Mouse (Mus musculus) forebrain, embryonic 13.5 days (tissue): ENCODE measurements at regions not wholly inside any gene's neighbourhood (a gene's known extent, or its start where the extent isn't known, plus 50 kb on each side); places are given as distances from the start of the nearest gene placed in this dataset.

ENCODE experiments used
- ATAC-seq: fragments of 200-750 bp; cut with Nextera tagmentation; 2 replicates; pipeline ENCODE4 v1.8.0; 2017
- H3K27ac ChIP-seq: fragments of 300-500 bp; sonication (generic); 2 replicates; pipeline ENCODE4 v1.5.1; 2015; ENCODE audit warnings: inconsistent platforms, mild to moderate bottlenecking, moderate library complexity
- H3K27me3 ChIP-seq: fragments of 300-500 bp; sonication (generic); 2 replicates; pipeline ENCODE4 v1.6.1; 2015; ENCODE audit warnings: mild to moderate bottlenecking, inconsistent platforms
- H3K36me3 ChIP-seq: fragments of 300-500 bp; sonication (generic); 2 replicates; pipeline ENCODE4 v1.6.1; 2015; ENCODE audit warnings: mild to moderate bottlenecking, inconsistent platforms; ENCODE audit not compliant: poor library complexity, severe bottlenecking
- H3K4me1 ChIP-seq: fragments of 300-500 bp; sonication (generic); 2 replicates; pipeline ENCODE4 v1.6.1; 2015; ENCODE audit warnings: inconsistent platforms
- H3K4me2 ChIP-seq: fragments of 300-500 bp; sonication (generic); 2 replicates; pipeline ENCODE4 v1.6.1; 2015; ENCODE audit warnings: inconsistent platforms, mild to moderate bottlenecking, moderate library complexity
- H3K4me3 ChIP-seq: fragments of 300-500 bp; sonication (generic); 2 replicates; pipeline ENCODE4 v1.5.1; 2015; ENCODE audit warnings: mild to moderate bottlenecking, inconsistent platforms
- H3K9ac ChIP-seq: fragments of 300-500 bp; sonication (generic); 2 replicates; pipeline ENCODE4 v1.6.1; 2015; ENCODE audit warnings: mild to moderate bottlenecking, inconsistent platforms
- H3K9me3 ChIP-seq: fragments of 300-500 bp; sonication (generic); replicated peaks from 2 replicates; pipeline ENCODE4 v1.6.1; 2016; ENCODE audit warnings: inconsistent platforms
- WGBS: fragments of 180-500 bp; shearing (Covaris S2); methylation state at CpG from one replicate; pipeline ENCODE4 v1.1.7; 2015; 5-methylcytosine and 5-hydroxymethylcytosine counted together

DNA sequence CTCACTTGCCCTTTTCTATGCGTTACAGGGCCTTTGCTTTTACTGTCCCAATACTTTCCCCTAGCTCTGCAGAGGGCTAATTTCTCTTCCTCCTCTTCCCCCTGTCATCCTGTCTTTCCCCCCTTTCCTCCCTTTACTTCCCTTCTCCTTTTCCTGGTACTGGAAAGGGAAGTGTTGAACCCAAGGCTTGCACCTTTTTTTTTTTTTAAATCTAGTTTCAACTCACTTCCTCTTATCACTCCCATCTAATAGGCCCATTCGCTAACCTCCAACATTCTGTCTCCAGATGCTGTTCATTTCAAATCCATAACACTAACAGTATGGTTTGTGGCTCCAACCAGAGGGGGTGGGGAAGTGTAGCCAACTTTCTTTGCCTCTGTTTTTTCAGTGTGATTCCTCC, 1148.5 kb upstream of the A1bg start:
- Histone ChIP-seq H3K27me3 (no peaks in the 10 kb centered on the region), H3K9ac (no peak overlapping the region), H3K36me3 (no peaks in the 10 kb centered on the region), H3K4me3 (no peak overlapping the region), H3K9me3 (no peaks in the 10 kb centered on the region), H3K4me1 (0 out of 2 replicates have a peak, but pooled peaks cover 2% of the 10 kb centered on the region), H3K27ac (no peak overlapping the region), H3K4me2 (no peak overlapping the region)
- ATAC-seq, result no peak
- 93% methylated on average over 2 of the region's 2 CpGs for WGBS

DNA sequence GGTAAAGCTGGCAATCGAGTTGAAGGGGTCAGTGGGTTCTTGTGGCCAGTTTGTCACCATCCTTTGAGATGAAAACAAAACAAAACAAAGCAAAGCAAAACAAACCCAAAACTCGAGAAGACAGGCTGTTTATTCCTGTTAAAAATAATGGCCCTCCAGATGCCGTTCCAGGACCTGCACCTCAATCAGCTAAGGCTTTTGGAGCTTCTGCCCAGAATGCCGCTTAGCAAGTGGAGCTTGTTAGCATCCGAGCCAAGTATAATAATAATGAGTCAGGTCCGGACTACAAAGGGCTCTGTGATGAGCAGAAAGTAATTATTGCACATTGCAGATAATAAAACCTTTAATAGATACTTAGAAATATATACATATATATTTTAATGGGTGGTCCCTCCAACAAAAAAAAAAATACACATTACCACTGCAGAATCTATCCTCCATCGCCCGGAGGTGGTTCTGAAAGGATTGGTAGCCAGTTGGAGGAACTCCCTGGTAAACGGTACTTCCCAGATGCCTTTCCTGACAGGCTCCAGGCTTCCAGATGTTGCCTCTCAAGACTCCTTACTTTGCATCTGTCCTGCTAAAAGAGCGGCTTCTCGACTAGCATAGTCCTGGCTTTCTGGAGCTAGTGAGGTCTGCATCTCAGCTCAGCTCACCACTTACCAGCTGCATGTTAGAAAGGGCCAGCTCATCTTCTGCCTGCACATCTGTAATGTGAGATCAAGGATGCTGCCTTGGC, 1145.8 kb upstream of the A1bg start:
- Histone ChIP-seq H3K9me3 (no peaks in the 10 kb centered on the region), H3K9ac (no peak overlapping the region), H3K4me2 (no peak overlapping the region), H3K27ac (no peak overlapping the region), H3K36me3 (no peaks in the 10 kb centered on the region), H3K27me3 (no peaks in the 10 kb centered on the region), H3K4me1 (0 out of 2 replicates have a peak, but pooled peaks cover 2% of the 10 kb centered on the region), H3K4me3 (no peak overlapping the region)
- no peak for ATAC-seq
- WGBS, result 67% methylated on average over 11 of the region's 11 CpGs

DNA sequence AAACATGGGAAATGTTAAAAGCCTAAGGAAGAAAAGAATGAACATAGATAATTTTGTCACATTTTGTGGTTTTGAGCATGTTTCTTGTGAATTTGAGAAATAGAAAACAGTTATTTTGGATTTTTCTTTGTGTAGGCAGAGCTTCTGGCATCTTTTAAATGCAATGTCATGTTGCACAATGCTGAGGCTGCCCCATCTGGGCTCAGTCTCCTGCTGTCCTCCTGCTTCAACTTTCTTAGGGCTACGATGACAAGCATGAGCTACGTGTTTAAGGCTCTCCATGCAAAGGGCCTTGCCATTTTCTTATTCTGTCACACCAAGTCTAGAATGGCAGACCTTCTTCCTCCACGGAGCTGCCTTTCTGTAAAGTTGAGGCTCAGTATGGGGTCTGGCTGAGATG, 1141.6 kb upstream of the A1bg start:
- Histone ChIP-seq H3K4me1 (0 out of 2 replicates have a peak, but pooled peaks cover 2% of the 10 kb centered on the region), H3K9ac (no peak overlapping the region), H3K4me3 (no peak overlapping the region), H3K36me3 (no peaks in the 10 kb centered on the region), H3K27ac (no peak overlapping the region), H3K27me3 (no peaks in the 10 kb centered on the region), H3K9me3 (no peaks in the 10 kb centered on the region), H3K4me2 (no peak overlapping the region)
- WGBS, result 93% methylated on average over 3 of the region's 3 CpGs
- ATAC-seq, result no peak

DNA sequence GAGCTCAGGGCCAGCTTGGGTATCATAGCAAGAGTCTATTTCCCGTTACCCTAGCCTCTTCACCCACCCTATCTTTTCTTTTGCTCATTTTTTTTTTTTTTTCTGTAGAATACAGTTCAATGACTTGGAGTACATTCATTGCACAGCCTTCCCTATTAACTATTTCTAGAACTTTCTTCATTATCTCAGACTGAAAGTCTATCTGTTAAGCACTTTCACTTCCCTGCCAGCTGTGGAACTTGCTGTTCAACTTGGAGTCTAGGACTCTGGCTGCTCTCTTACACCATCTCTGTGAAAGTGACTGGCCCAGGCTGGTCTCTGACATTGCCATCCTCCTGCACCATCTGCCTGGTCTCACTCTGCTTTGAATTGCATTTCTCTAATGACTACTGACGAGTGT, 1134.6 kb upstream of the A1bg start:
- no peak for ATAC-seq

DNA sequence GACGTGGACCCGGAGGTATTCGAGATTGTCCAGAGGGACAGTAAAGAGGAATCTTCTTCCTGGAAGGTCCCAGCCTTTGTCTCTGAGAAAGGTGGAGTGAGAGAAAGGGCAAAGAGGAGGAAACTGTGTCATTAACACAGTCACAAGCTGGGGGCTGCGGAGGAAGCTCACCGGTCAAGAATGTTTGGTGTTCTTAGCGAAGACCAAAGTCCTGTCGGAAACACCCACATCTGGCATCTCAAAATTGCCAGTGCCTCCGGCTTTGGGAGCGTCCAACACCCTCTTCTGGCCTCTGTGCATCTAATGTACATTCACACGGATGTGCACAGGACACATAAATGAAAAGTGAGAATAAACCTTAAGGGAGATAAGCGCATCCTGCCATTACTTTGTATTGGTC, 1134.1 kb upstream of the A1bg start:
- ATAC-seq, result no peak
- Histone ChIP-seq H3K4me2 (no peak overlapping the region), H3K4me1 (no peaks in the 10 kb centered on the region), H3K27me3 (no peaks in the 10 kb centered on the region), H3K9me3 (no peaks in the 10 kb centered on the region), H3K36me3 (no peaks in the 10 kb centered on the region), H3K9ac (no peak overlapping the region), H3K4me3 (no peak overlapping the region), H3K27ac (no peak overlapping the region)
- WGBS, result 95% methylated on average over 11 of the region's 11 CpGs

More for the DNA sequence above, 1134.6 kb upstream of the A1bg start:
- Histone ChIP-seq H3K4me1 (no peaks in the 10 kb centered on the region), H3K9me3 (no peaks in the 10 kb centered on the region), H3K9ac (no peak overlapping the region), H3K27ac (no peak overlapping the region), H3K36me3 (no peaks in the 10 kb centered on the region), H3K4me2 (no peak overlapping the region), H3K27me3 (no peaks in the 10 kb centered on the region), H3K4me3 (no peak overlapping the region)
- 79% methylated on average over 2 of the region's 2 CpGs for WGBS

DNA sequence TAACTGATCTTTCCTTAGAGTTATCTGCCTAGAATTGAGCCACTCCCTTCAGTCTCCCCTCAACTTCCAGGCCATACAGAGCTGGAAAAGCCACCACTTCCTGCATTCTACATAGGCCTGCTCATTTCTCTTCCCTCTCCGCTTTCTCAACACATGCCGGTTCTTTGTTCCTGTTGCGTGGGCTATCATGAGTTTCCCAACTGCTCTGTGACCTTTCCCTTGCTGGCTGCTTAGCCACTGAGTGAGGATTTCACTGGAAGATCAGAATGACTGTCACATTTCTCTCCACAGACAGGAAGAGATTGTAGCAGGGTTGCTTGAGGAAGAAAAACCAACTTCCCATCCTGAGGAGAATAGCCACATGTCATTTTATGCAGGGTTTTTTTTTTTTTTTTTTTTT, 1133.6 kb upstream of the A1bg start:
- Histone ChIP-seq H3K27ac (no peak overlapping the region), H3K36me3 (no peaks in the 10 kb centered on the region), H3K4me1 (no peaks in the 10 kb centered on the region), H3K4me2 (no peak overlapping the region), H3K27me3 (no peaks in the 10 kb centered on the region), H3K9ac (no peak overlapping the region), H3K9me3 (no peaks in the 10 kb centered on the region), H3K4me3 (no peak overlapping the region)
- WGBS, result 87% methylated on average over 3 of the region's 3 CpGs
- no peak for ATAC-seq

DNA sequence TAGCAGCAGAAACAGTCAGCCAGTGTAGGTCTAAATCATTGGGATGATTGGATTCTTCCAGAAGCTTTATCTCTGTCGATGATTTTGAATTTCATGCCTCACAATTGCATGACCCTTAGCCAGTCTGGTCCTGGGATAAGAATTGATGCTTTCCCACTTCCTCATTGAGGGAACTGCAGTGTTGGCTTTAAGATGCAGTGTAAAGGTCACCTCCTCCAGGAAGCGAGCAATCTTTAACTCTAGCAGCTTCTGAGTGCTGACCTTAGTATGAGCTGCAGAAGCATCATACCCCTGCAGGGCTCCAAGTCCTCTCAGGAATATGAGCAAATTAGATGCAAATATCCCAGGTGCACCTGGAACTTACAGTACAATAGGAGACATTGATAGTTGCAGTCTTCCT, 1132.2 kb upstream of the A1bg start:
- WGBS, result 95% methylated on average over 2 of the region's 2 CpGs
- no peaks in the 10 kb centered on the region for H3K36me3 ChIP-seq
- H3K9me3 ChIP-seq, result peaks cover 5% of the 10 kb centered on the region; the same call in 1 of the 2 replicates
- no peaks in the 10 kb centered on the region for H3K27me3 ChIP-seq
- no peak overlapping the region for H3K4me3 ChIP-seq
- no peaks in the 10 kb centered on the region for H3K4me1 ChIP-seq
- no peak for ATAC-seq
- no peak overlapping the region for H3K27ac ChIP-seq
- H3K4me2 ChIP-seq, result no peak overlapping the region
- no peak overlapping the region for H3K9ac ChIP-seq

DNA sequence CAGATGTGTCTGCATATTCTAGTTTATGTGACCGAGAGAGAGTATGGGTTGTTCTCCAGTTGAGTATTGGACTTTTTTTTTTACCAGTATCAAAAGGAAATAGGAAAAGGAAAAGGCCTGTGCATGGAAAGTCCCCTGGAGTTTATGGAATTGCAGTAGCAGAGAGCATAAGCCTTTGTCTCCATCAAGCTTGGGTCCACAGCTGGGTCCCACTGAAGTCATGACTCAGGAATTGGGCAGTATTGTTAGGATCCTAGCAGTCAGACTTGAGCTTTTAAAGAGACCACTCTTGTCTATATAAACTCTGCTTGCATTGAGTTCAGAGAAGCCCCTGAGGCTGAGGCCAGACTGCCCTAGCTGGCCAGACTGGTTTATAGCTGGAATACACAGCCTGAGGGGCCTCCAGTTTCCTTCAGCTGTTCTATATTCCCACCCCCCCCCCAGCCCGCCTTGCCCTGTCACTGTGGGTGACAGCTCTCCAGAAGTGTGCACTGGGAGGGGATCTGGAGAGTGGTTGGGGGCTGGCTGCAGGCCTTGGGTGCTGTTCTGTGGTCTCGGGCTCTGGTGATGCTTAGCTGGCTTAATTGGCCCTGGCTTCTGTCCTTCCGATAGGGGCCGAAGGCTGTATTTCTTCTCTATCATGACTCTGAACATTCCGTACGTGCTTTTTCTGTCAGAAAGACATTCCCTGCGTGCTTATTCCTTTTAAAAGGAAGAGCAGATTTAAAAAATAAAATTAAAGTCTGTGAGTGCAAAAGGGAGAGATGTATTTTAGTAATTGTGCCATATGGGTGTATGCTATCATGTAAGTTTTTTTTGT, 1130.8 kb upstream of the A1bg start:
- H3K27me3 ChIP-seq, result no peaks in the 10 kb centered on the region
- no peak overlapping the region for H3K9ac ChIP-seq
- H3K4me3 ChIP-seq, result no peak overlapping the region
- H3K4me2 ChIP-seq, result no peak overlapping the region
- no peak for ATAC-seq
- H3K36me3 ChIP-seq, result no peaks in the 10 kb centered on the region
- no peak overlapping the region for H3K27ac ChIP-seq
- H3K4me1 ChIP-seq, result no peaks in the 10 kb centered on the region
- WGBS, result 87% methylated on average over 8 of the region's 8 CpGs
- peaks cover 5% of the 10 kb centered on the region; the same call in 1 of the 2 replicates for H3K9me3 ChIP-seq

DNA sequence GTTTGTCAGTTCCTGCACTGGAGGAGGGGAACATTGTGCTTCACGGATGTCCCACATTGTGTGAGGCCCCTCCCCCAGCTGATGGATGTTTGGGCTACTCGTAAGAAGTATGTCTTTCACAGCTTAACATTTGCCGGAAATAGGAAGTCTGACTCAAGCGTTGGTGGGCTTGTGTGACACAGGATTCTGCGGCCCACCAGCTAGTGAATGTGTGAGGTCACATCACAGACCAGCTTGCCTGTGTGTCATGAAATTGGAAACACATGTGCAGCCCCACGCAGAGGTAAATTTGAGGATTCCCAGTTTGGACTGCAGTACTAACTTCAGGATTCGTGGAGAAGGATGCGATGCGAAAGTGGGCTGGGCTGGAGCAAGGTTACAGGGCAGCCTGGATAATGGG, 1126.6 kb upstream of the A1bg start:
- H3K4me1 ChIP-seq, result no peaks in the 10 kb centered on the region
- H3K27me3 ChIP-seq, result no peaks in the 10 kb centered on the region
- WGBS, result 85% methylated on average over 9 of the region's 9 CpGs

DNA sequence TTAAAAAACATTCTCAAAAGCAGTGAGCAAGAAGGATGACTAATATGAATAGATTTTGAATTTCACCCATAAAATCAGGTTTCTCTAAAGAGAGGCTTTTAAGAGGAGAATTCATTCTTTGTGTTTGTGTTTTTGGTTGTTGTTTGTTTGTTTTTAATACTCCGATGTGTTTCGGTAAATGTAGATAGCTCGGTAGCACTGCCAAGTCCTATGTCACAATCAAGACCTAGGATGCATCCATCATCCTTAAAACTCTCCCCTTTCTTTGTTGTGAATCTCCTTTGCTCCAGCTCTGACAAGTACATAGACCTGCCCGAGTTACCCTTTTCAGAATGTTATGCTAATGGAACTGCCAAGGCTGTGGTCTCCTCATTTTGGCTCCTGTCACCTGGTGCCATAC, 1126.2 kb upstream of the A1bg start:
- H3K36me3 ChIP-seq, result no peaks in the 10 kb centered on the region
- no peak overlapping the region for H3K4me2 ChIP-seq
- peaks cover 5% of the 10 kb centered on the region; the same call in 1 of the 2 replicates for H3K9me3 ChIP-seq
- H3K9ac ChIP-seq, result no peak overlapping the region
- H3K4me3 ChIP-seq, result no peak overlapping the region
- 95% methylated on average over 4 of the region's 4 CpGs for WGBS
- no peak for ATAC-seq
- no peak overlapping the region for H3K27ac ChIP-seq
- H3K27me3 ChIP-seq, result no peaks in the 10 kb centered on the region
- H3K4me1 ChIP-seq, result no peaks in the 10 kb centered on the region

More for the DNA sequence above, 1126.6 kb upstream of the A1bg start:
- no peak overlapping the region for H3K4me2 ChIP-seq
- no peaks in the 10 kb centered on the region for H3K36me3 ChIP-seq
- no peak overlapping the region for H3K9ac ChIP-seq
- no peak for ATAC-seq
- H3K27ac ChIP-seq, result no peak overlapping the region
- H3K4me3 ChIP-seq, result no peak overlapping the region
- peaks cover 5% of the 10 kb centered on the region; the same call in 1 of the 2 replicates for H3K9me3 ChIP-seq

DNA sequence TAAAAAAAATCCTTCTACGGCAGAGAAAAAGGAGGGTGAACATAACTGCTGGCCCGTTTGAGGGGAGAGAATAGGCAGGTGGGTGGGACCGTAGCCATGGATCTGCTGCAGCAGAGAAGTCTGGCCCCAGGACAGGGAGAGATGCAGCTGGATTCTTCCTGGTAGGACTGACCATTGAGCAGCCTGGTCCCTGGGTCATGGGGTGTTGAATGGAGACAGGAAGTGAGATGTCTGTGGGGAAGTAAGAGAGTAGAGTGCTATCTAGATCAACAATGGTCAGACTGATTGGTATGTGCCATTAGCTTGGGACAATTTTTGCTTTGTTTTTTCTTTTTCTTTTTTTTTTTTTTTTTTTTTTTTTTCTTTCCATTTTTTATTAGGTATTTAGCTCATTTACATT, 1123.5 kb upstream of the A1bg start:
- Histone ChIP-seq H3K4me2 (no peak overlapping the region), H3K4me1 (no peaks in the 10 kb centered on the region), H3K27ac (no peak overlapping the region), H3K9ac (no peak overlapping the region), H3K4me3 (no peak overlapping the region), H3K27me3 (no peaks in the 10 kb centered on the region), H3K9me3 (peaks cover 5% of the 10 kb centered on the region; the same call in 1 of the 2 replicates), H3K36me3 (no peaks in the 10 kb centered on the region)
- WGBS, result 87% methylated on average over 3 of the region's 3 CpGs
- no peak for ATAC-seq

DNA sequence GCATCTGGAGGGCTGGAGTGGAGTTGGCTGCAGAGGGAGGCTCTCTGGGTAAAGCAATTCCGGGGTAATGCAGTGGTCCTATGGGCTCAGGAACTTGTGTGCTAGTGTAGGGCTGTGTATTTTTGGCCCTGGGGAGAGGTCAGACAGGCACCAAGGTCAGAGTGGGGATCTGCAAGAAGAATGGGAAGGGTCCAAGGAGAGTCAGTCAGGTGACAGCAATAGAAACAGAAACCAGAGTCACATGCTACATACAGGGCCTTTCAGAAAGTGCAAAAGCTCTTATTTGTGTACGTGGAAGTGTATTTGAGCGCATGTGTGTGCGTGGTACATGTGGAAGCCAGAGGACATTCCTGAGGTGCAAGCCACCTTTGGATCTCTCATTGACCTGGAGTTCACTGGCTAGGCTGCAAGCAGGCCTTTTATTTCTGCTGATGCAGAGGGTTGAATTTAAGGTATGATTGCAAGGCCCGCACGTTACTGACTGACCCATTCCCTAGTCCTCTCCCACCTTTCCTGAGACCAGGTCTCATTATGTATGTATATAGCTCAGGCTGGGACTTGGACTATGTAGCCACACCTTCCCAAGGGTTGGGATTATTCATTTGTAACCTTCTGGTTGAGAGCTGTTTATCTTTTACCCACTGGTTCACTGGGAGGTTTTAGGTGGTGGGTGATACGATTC, 1122.0 kb upstream of the A1bg start:
- WGBS, result 92% methylated on average over 7 of the region's 7 CpGs
- no peak for ATAC-seq
- Histone ChIP-seq H3K27me3 (no peaks in the 10 kb centered on the region), H3K9ac (no peak overlapping the region), H3K27ac (no peak overlapping the region), H3K9me3 (no peaks in the 10 kb centered on the region), H3K4me2 (no peak overlapping the region), H3K36me3 (no peaks in the 10 kb centered on the region), H3K4me3 (no peak overlapping the region), H3K4me1 (no peaks in the 10 kb centered on the region)
